Mouse (Mus musculus): Measurements from ENCODE around the gene Wtap. TPM values are rescaled to one million over a fixed set of nuclear protein-coding genes. Genes with fewer than 3 reads are reported as not detected.
"Not testable (repeated sequence)": the region's sequence is repeated elsewhere in the genome, so short reads cannot be mapped to it uniquely, and the experiment has no call there.

Wtap gene
- polyA plus RNA-seq, 1 experiment from 2014 or later = 111 TPM

GRCm38 (mm10) chr17:12996345-12996744 lies 2.4 kb upstream of the Wtap start:
- Histone ChIP-seq H3K36me3 (no peaks in the 10 kb centered on the region), H3K9ac (no peak overlapping the region), H3K27me3 (no peaks in the 10 kb centered on the region), H3K4me2 (replicated peaks) (no peak overlapping the region), H3K4me3 (no peak overlapping the region), H3K4me1 (no peaks in the 10 kb centered on the region), H3K9me3 (replicated peaks) (no peaks in the 10 kb centered on the region), H3K27ac (no peak overlapping the region)
- ATAC-seq (ENCODE audit: low FRiP score) = no peak
- WGBS = 34% methylated on average over 3 of the region's 3 CpGs

- peak; percentile 88 for ATAC-seq (ENCODE audit: low FRiP score)
- no peaks in the 10 kb centered on the region for H3K27me3 ChIP-seq
- peak overlapping the region; percentile 99 for H3K9ac ChIP-seq
- H3K4me1 ChIP-seq = peaks cover 10% of the 10 kb centered on the region
- peak overlapping the region; percentile 98 for H3K4me3 ChIP-seq
- peak overlapping the region; percentile 85 for H3K4me2 ChIP-seq (replicated peaks)
- WGBS = under 1% methylated on average over 51 of the region's 51 CpGs
- H3K36me3 ChIP-seq = peaks cover 7% of the 10 kb centered on the region
- H3K9me3 ChIP-seq (replicated peaks) = no peaks in the 10 kb centered on the region
- H3K27ac ChIP-seq = peak overlapping the region; percentile 100
Measured at GRCm38 (mm10) chr17:12992470-12992991, 1.4 kb downstream of the Wtap start.

- WGBS = under 1% methylated on average over 82 of the region's 84 CpGs
- Histone ChIP-seq H3K9me3 (replicated peaks) (no peaks in the 10 kb centered on the region), H3K4me1 (peaks cover 10% of the 10 kb centered on the region), H3K4me2 (replicated peaks) (peak overlapping the region; percentile 85), H3K27ac (peak overlapping the region; percentile 100), H3K4me3 (peak overlapping the region; percentile 98), H3K27me3 (no peaks in the 10 kb centered on the region), H3K9ac (peak overlapping the region; percentile 99), H3K36me3 (peaks cover 7% of the 10 kb centered on the region)
- ATAC-seq (ENCODE audit: low FRiP score) = peak; percentile 94
Measured at GRCm38 (mm10) chr17:12991635-12992358, 2.2 kb downstream of the Wtap start.

GRCm38 (mm10) chr17:12991194-12991634 lies 2.8 kb downstream of the Wtap start:
- H3K27ac ChIP-seq = peak overlapping the region; percentile 100
- WGBS = 5% methylated on average over 12 of the region's 12 CpGs
- no peaks in the 10 kb centered on the region for H3K27me3 ChIP-seq
- H3K4me1 ChIP-seq = peaks cover 10% of the 10 kb centered on the region
- peak overlapping the region; percentile 98 for H3K4me3 ChIP-seq
- ATAC-seq (ENCODE audit: low FRiP score) = no peak
- H3K36me3 ChIP-seq = peaks cover 7% of the 10 kb centered on the region
- H3K9ac ChIP-seq = peak overlapping the region; percentile 99
- peak overlapping the region; percentile 85 for H3K4me2 ChIP-seq (replicated peaks)
- no peaks in the 10 kb centered on the region for H3K9me3 ChIP-seq (replicated peaks)

- Histone ChIP-seq H3K4me1 (peaks cover 10% of the 10 kb centered on the region), H3K9ac (peak overlapping the region; percentile 99), H3K4me3 (peak overlapping the region; percentile 98), H3K36me3 (peaks cover 7% of the 10 kb centered on the region), H3K9me3 (replicated peaks) (no peaks in the 10 kb centered on the region), H3K27ac (no peak overlapping the region), H3K4me2 (replicated peaks) (peak overlapping the region; percentile 85), H3K27me3 (no peaks in the 10 kb centered on the region)
- ATAC-seq (ENCODE audit: low FRiP score) = no peak
- WGBS = 62% methylated on average over 8 of the region's 8 CpGs
Measured at GRCm38 (mm10) chr17:12990567-12991145, 3.3 kb downstream of the Wtap start.

- not testable (repeated sequence) for ATAC-seq (ENCODE audit: low FRiP score); H3K27me3 ChIP-seq; H3K4me3 ChIP-seq; H3K9me3 ChIP-seq (replicated peaks); H3K4me2 ChIP-seq (replicated peaks); H3K27ac ChIP-seq; H3K9ac ChIP-seq; H3K4me1 ChIP-seq
- H3K36me3 ChIP-seq = peaks cover 13% of the 10 kb centered on the region
- WGBS = 99% methylated on average over 8 of the region's 8 CpGs
Measured at GRCm38 (mm10) chr17:12988096-12988495, 5.9 kb downstream of the Wtap start.

GRCm38 (mm10) chr17:12983988-12984387 lies 10.0 kb downstream of the Wtap start:
- no peaks in the 10 kb centered on the region for H3K4me1 ChIP-seq
- H3K36me3 ChIP-seq = peaks cover 44% of the 10 kb centered on the region
- no peaks in the 10 kb centered on the region for H3K27me3 ChIP-seq
- H3K9me3 ChIP-seq (replicated peaks) = no peaks in the 10 kb centered on the region
- H3K27ac ChIP-seq = no peak overlapping the region
- 86% methylated on average over 2 of the region's 2 CpGs for WGBS
- no peak overlapping the region for H3K4me3 ChIP-seq
- H3K9ac ChIP-seq = no peak overlapping the region
- no peak overlapping the region for H3K4me2 ChIP-seq (replicated peaks)
- no peak for ATAC-seq (ENCODE audit: low FRiP score)

- H3K4me2 ChIP-seq (replicated peaks) = no peak overlapping the region
- no peaks in the 10 kb centered on the region for H3K4me1 ChIP-seq
- no peak for ATAC-seq (ENCODE audit: low FRiP score)
- no peak overlapping the region for H3K9ac ChIP-seq
- 96% methylated on average over 1 of the region's 1 CpGs for WGBS
- H3K27me3 ChIP-seq = no peaks in the 10 kb centered on the region
- H3K4me3 ChIP-seq = no peak overlapping the region
- H3K27ac ChIP-seq = no peak overlapping the region
- no peaks in the 10 kb centered on the region for H3K9me3 ChIP-seq (replicated peaks)
- peaks cover 65% of the 10 kb centered on the region for H3K36me3 ChIP-seq
Measured at GRCm38 (mm10) chr17:12978546-12978945, 15.4 kb downstream of the Wtap start.

- Histone ChIP-seq H3K27ac (no peak overlapping the region), H3K4me3 (no peak overlapping the region), H3K9ac (no peak overlapping the region), H3K4me1 (no peaks in the 10 kb centered on the region), H3K27me3 (no peaks in the 10 kb centered on the region), H3K36me3 (peaks cover 52% of the 10 kb centered on the region), H3K9me3 (replicated peaks) (no peaks in the 10 kb centered on the region), H3K4me2 (replicated peaks) (no peak overlapping the region)
- WGBS = 96% methylated on average over 2 of the region's 2 CpGs
- no peak for ATAC-seq (ENCODE audit: low FRiP score)
Measured at GRCm38 (mm10) chr17:12973851-12974250, 20.1 kb downstream of the Wtap start.

GRCm38 (mm10) chr17:12967173-12967572 lies 26.8 kb downstream of the Wtap start:
- no peak for ATAC-seq (ENCODE audit: low FRiP score)
- Histone ChIP-seq H3K36me3 (peaks cover 33% of the 10 kb centered on the region), H3K9me3 (replicated peaks) (no peaks in the 10 kb centered on the region), H3K4me1 (no peaks in the 10 kb centered on the region), H3K27me3 (no peaks in the 10 kb centered on the region), H3K4me2 (replicated peaks) (no peak overlapping the region), H3K4me3 (no peak overlapping the region), H3K27ac (no peak overlapping the region), H3K9ac (no peak overlapping the region)
- WGBS = 91% methylated on average over 2 of the region's 2 CpGs

GRCm38 (mm10) chr17:12963476-12963875 lies 30.5 kb downstream of the Wtap start:
- Histone ChIP-seq H3K4me2 (replicated peaks) (no peak overlapping the region), H3K27ac (no peak overlapping the region), H3K4me1 (peaks cover 10% of the 10 kb centered on the region), H3K9me3 (replicated peaks) (no peaks in the 10 kb centered on the region), H3K4me3 (no peak overlapping the region), H3K9ac (no peak overlapping the region), H3K27me3 (no peaks in the 10 kb centered on the region), H3K36me3 (peaks cover 21% of the 10 kb centered on the region)
- 87% methylated on average over 3 of the region's 3 CpGs for whole genome bisulfite sequencing
- no peak for ATAC-seq (ENCODE audit: low FRiP score)

- peak within 1 kb of the TSS; percentile 65 for H3K4me2 ChIP-seq (replicated peaks)
- H3K27ac ChIP-seq = peak within 1 kb of the TSS; percentile 94
- H3K27me3 ChIP-seq = no peaks in the 10 kb centered on the region
- H3K36me3 ChIP-seq = peaks cover 16% of the 10 kb centered on the region
- ATAC-seq (ENCODE audit: low FRiP score) = peak; percentile 99
- 0% methylated on average over 41 of the region's 42 CpGs for WGBS
- peaks cover 11% of the 10 kb centered on the region for H3K4me1 ChIP-seq
- peak within 1 kb of the TSS; percentile 53 for H3K9ac ChIP-seq
- H3K4me3 ChIP-seq = peak within 1 kb of the TSS; percentile 70
- H3K9me3 ChIP-seq (replicated peaks) = no peaks in the 10 kb centered on the region
Measured at GRCm38 (mm10) chr17:12960331-12960873, 33.6 kb downstream of the Wtap start, which contains the start of gene Acat2. Gene Acat2, minus strand, starts transcription at chr17:12960747.
